Mouse (Mus musculus) urinary bladder, postnatal 4 days (tissue): Measurements from ENCODE around the gene Mdfi.

Source experiments
- DNase-seq, 2 experiments: peaks; one replicate each; pipeline ENCODE4 v3.0.0; 2021 to 2022; ENCODE audit warnings: low spot score in 2 of 2

The Mdfi gene

GRCm38 (mm10) chr17:47847985-47848384, 13.5 kb upstream of the Mdfi start:
- no peak for DNase-seq

- no peak for DNase-seq
Observed at GRCm38 (mm10) chr17:47845609-47846008, 11.1 kb upstream of the Mdfi start.

DNA sequence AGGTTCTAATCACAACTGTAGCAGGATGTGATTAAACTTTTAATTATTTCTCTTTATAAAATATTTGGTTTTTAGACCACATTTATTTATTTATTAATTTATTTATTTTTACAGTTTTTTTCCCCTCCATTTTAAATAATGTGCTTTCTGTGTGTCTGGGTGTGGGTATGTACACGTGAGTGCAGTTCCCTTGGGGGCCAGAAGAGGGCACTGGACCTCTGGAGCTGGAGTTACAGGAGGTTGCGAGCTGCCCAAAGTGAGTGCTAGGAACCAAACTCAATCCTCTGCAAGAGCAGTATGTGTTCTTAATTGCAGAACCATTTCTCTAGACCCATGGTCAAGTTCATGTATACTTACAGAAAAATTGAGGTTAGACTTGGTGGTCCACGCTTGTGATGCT, 9.0 kb upstream of the Mdfi start:
- no peak for DNase-seq

DNA sequence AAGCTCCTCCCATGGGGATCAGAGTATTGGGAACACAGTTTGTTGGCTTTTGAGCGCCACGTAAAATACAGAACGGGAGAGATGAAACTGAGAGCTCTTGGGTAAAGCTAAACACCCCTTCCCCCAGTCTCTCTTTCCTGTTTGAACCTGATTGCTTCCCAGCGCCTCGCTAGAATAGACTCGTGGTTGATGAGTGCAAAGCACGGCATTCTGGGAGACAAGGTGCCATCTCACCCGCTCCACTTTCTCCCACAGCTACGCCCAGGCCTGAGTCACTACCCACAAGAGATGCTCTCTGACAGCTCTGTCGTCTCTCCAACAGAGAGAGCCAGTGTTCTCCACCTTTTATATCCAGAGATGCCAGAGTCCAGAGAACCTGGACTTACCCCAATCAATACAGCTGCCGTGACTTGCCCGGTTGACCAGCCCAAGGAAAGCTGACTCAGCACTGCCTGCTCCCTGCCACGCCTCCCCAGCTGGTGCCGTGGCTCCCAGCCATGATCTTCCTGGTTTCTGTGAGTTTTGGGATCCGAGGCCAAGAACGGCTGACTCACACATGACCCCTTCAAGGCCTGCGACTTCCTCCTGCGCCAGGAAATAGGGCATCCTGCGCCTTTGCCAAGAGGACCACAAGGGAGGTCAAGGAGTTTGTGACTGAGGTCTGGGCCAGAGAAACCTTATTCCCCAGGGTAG, 7.6 kb upstream of the Mdfi start:
- peak; percentile 75 to 76 for DNase-seq

DNA sequence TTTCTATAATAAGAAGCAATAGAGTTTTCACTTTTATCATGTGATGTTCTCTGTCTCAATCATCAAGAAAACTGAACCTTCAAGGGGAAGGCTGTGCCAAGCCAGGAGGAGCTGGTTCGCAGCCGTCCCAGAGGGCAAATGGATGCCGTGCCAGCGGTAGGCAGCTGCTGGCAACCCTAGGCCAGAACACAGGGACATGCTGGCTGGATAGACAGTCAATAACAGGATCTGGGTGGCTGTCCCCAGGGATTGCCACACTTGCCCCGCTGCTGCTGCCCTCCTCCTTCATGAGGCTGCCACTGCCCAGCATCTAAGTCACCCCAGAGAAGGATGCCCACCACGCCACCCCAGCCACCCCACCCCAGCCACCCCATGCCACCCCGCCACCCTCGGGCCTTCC, 7.0 kb upstream of the Mdfi start:
- no peak for DNase-seq

DNA sequence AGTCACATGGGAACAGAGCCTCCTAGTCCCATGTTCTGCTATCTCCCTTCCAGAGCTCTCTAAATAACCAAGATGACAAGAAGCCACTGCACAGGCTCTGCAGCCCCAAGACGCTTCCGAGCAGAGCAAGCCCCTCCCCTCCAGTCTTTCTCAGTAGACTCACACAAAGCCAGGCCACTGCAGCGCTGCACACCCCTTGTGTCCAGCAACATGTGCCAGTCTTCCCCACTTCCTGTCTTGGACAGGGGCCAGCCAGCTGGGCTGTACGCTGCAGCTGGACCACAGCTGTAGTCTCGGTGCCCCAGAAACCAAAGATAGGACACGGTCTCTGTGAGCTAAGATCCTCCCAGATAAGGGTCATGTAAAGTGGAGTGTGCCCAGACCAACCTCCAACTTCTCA, 3.3 kb upstream of the Mdfi start:
- no peak for DNase-seq

DNA sequence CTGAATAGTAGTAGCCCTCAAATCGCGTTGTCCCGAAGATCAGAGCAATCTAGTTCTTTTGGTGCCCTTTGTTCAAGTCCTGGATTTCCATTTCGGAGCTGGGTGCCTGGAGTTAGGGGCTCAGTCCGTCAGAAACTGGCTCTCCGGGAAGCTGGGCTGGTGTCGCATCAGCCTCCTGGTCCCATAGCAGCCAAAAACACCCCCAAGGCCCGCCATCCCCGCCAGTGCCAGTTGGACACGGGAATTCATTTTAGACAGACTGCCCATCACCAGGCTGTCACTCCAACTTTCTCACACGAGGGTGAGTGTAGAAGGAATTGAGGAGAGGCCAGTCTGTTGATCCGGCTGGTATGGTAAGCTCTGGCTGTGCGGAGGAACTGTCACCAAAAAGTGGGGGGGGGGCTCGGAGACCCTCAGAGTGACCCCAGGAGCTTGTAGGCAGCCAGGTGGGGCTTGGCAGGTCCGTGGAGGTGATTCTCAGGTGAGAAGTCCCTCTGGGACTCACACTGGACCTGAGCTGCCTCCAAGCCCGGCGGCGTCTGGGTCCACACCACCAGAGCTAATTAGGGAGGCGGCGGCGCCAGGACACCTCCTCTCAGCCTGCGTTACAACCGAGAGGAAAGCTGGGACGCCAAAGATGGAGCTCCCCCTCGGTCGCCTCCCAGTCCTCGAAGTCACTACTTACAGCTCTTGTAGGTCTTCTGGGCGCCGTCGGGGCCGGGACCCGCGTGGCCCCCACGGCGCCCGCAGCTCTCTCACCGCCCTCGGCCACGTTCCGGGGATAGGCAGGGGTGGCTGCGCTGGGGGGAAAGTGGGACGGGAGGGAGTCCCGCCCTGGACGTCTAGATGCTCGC, 636 bp downstream of the Mdfi start:
- no peak for DNase-seq

DNA sequence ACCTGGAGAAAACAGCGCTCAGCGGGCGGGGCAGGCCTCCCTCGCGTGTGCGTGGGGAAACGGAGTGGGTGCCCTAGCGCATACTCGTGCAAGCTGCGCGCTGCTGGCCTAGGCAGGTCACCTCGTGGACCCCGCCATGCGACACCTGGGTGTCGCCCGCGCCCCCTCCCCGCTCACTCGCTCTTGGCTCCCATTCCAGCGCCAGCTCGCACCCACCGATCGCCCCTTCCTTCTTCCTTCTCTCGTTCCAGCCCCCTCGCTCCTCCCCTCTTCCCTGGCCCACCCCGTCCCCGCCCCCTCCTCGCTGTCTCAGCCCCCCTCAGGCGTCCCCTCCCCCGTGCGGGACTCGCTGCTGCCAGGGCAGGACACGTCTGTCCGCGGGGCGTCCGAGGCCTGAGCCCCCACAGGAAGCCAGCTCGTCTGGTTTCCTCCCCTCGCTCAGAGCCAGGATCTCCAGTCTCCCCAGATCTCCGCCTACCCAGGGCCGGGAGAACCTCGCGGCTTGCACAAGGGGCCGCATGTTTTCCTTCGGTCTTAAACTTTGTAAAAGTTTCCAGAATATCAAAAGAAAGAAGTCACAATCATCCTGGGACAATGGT, 1.4 kb downstream of the Mdfi start:
- peak; percentile 72 to 81 for DNase-seq

- DNase-seq, result no peak
Observed at GRCm38 (mm10) chr17:47832501-47833028, 1.9 kb downstream of the Mdfi start.

GRCm38 (mm10) chr17:47831772-47832171, 2.7 kb downstream of the Mdfi start:
- no peak for DNase-seq

- DNase-seq, result no peak
Observed at GRCm38 (mm10) chr17:47831161-47831560, 3.3 kb downstream of the Mdfi start.

DNA sequence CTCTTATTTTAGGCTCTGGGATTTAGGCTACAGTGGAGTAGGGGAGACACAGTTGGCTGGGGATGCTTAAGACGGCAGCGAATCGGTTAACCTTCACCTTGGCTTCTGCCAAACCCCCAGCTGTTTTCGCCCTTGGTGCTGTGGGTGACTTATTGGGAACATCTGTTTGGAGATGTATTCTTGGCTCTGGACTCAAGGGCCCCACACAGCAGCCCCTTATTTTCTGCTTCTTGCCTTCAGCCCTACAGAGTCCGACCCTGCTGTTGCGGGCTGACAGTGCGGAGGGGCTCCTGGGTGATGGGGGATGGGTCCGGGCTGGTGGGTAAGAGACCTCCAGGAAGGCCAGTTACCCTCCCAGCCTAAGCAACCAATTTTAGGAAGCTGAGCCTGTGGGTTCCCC, 13.2 kb downstream of the Mdfi start:
- DNase-seq, result peak in 1 of 2 experiments; percentile 44

- no peak for DNase-seq
Observed at GRCm38 (mm10) chr17:47818038-47818725, 16.3 kb downstream of the Mdfi start.

DNA sequence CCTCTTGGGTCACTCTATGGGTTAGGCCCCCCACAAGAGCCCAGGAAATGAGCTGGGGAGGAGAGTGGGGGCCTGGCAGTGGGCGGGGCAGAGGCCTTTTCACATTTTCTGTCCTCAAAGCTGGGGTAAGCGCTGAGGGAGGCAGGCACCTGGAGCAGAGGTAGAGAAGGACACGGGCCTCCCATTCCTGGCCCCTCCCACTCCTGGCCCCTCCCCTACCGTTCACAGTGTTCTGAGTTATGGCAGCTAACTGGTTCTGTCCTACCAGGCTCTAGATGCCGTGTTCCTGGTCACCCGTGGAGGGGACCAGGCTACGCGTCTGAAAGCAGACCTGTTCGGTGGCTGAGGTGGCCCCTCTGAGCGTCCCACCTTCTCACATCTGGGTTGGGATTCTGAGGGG, 19.0 kb downstream of the Mdfi start:
- no peak for DNase-seq

DNA sequence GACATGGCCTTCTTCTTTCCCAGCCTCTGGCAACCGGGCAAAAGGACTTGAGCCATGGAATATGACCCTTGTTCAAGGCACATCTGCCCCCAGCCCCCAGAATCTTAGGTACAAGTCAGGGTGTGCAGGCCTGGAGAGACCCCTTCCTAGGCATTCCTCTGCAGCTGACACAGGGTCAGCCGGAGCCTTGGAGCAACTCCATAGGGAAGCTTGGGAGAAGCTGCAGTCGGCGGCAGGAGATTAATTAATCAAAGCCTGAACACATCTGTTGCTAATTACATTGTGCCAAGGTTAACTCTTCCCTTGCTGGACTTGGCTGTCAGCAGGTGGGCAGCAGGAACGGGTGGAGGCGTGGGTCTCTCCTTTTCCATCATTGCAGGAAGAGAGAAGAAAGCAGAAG, 20.0 kb downstream of the Mdfi start:
- DNase-seq, result no peak

DNA sequence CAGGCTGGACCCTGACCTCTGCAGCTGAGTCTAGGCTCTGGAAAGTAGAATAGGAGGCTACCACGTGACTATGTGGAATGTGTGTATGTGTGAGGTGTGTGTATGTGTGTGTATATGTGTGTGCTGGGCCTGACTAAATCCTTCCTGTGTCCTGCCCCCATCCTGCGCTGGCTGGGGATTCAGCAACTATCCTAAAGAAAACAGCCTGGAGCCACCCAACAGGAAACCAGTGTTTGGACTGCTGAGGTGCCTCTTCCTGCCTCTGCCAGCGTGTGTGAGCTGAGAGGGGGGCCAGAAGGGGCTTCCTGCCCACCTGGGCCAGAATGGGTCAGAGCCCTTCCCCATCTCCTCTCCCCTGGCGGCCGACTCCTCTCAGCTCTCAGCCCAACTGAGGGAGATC, 20.9 kb downstream of the Mdfi start:
- DNase-seq, result no peak

DNA sequence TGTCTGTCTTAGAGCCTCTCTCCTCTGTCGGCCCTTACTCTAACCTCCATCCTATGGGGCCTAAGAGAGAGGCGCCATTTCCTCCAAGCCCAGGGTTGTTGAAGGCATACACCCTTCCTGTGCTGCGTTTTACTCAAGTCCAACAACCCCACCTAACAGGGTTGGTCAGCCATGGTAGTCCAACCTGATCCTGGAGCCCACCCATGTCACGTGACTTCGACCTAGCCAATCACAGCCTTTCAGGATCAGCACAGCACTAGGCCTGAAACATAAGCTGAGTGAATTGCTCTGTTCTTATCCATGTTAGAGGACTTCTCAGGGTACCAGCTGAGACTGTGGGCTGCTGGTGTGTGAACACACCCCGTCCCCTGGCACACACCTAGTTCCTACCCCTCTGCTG, 22.3 kb downstream of the Mdfi start:
- no peak for DNase-seq

GRCm38 (mm10) chr17:47811265-47811800, 23.2 kb downstream of the Mdfi start:
- no peak for DNase-seq

DNA sequence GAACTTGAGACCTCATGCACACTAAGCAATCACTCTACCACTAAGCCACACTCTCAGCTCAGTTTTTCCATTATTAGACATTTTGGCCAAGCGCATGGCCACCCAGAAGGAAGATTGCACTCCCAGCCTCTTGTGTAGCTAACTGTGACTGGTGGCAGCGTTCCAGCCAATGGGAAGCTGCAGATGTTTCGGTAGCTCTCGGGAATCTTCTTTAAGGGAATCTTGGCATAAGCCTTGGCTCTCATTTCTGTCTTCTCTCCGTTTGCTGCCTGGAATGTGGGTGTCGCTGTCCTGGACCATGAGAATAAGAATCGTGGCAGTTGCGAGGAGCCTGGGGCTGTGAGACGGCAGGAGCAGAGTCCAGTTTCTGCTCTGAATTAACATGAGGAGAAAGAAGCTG, 28.3 kb downstream of the Mdfi start:
- DNase-seq, result peak; percentile 71 to 73

- DNase-seq, result no peak
Observed at GRCm38 (mm10) chr17:47805047-47805835, 29.2 kb downstream of the Mdfi start.

DNA sequence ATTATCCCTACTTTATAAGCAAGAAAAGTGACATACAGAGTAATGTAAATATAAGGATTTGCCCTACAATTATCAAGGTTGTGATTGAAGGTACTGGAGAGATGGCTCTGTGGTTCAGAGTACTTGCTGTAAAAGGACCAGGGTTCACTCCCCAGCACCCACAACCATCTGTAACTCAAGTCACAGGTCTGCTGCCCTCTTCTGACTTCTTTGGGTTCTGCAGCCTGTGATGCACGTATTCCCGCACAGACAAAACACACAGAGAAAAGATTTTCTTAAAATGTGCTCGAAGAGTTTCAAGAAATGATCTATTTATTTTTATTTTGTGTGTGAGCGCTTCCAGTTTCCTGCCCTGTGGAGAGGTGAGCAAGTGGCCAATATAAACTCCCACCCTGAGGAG, 30.8 kb downstream of the Mdfi start:
- DNase-seq, result no peak
